ENCODE assay signal across 9 mouse cellular contexts in genomic region chr10:77146901-77147463, GRCm38 (mm10). TPM values are rescaled to one million over a fixed set of nuclear protein-coding genes. Genes with fewer than 3 reads are reported as not detected.
DNase-seq lines count a peak whose midpoint lies in the region; ATAC-seq and TF ChIP-seq lines count a peak whose summit lies in the region.
"Had no signal": no experiment of that assay in that cellular context is flagged by ENCODE, and none has a peak within 500 bp of the region (broad histone marks: within the 10 kb centered on the region; RNA-seq: fewer than 3 reads in every experiment).

No protein-coding gene starts in this region.

- WGBS in intestine, embryonic 15.5 days, result 65% methylated on average over 4 of the region's 4 CpGs
- WGBS in intestine, postnatal 0 days, result 65% methylated on average over 4 of the region's 4 CpGs
- WGBS in lung, postnatal 0 days, result 57% methylated on average over 4 of the region's 4 CpGs
- WGBS in cerebellum, adult 2 months, result 49% methylated on average over 4 of the region's 4 CpGs

- no peak for TF ChIP-seq POLR2A in cerebellum, adult 2 months (IDR thresholded peaks at IDR 0.05; ENCODE audit: borderline replicate concordance, insufficient read depth, low read length)

- H3K4me1 ChIP-seq in intestine, embryonic 15.5 days (replicated peaks), result peaks cover 21% of the 10 kb centered on the region
- H3K4me1 ChIP-seq in intestine, postnatal 0 days (replicated peaks; ENCODE audit: control insufficient read depth, insufficient read depth, low read length), result 0 out of 2 replicates have a peak, but pooled peaks cover 5% of the 10 kb centered on the region
- H3K4me1 ChIP-seq in lung, postnatal 0 days (ENCODE audit: insufficient read depth, low read depth, low read length), result peaks cover 4% of the 10 kb centered on the region; the same call in 1 of the 2 replicates
- H3K4me1 ChIP-seq in cerebellum, adult 2 months (ENCODE audit: control insufficient read depth, insufficient read depth, low read length), result no peaks in the 10 kb centered on the region

- no peak overlapping the region for H3K4me2 ChIP-seq in intestine, embryonic 15.5 days (replicated peaks)
- H3K4me2 ChIP-seq in intestine, postnatal 0 days (replicated peaks; ENCODE audit: low read depth), result no peak overlapping the region
- H3K4me2 ChIP-seq in lung, postnatal 0 days (replicated peaks; ENCODE audit: low read depth, low read length), result no peak overlapping the region

- no peaks in the 10 kb centered on the region for H3K9me3 ChIP-seq in intestine, embryonic 15.5 days
- no peaks in the 10 kb centered on the region for H3K9me3 ChIP-seq in intestine, postnatal 0 days (ENCODE audit: control insufficient read depth)
- H3K9me3 ChIP-seq in lung, postnatal 0 days (ENCODE audit: low read length), result no peaks in the 10 kb centered on the region
- H3K9me3 ChIP-seq: G1E had no signal

- peak; percentile 26 for ATAC-seq in intestine, embryonic 15.5 days
- no peak for ATAC-seq in intestine, postnatal 0 days
- ATAC-seq in lung, postnatal 0 days, result peak; percentile 34

- peak; percentile 73 for DNase-seq in adrenal gland, postnatal 14 days
- peak; percentile 90 for DNase-seq in kidney, adult 18-20 months
- peak; percentile 44 for DNase-seq in lung, postnatal 0 days (ENCODE audit: low spot score)
- no peak for DNase-seq in spleen, postnatal 36 days (ENCODE audit: low spot score in 2 of 2)
- no peak for DNase-seq in left cerebral cortex, adult 18-20 months (ENCODE audit: low spot score in 2 of 2)
- DNase-seq in cerebellum, adult 2 months, result no peak

- H3K27ac ChIP-seq in intestine, embryonic 15.5 days, result no peak overlapping the region
- no peak overlapping the region for H3K27ac ChIP-seq in intestine, postnatal 0 days (ENCODE audit: low read depth, low read length)
- H3K27ac ChIP-seq in lung, postnatal 0 days (ENCODE audit: low read length), result no peak overlapping the region
- no peak overlapping the region for H3K27ac ChIP-seq in cerebellum, adult 2 months (ENCODE audit: insufficient read depth, low read length)

- no peaks in the 10 kb centered on the region for H3K27me3 ChIP-seq in intestine, embryonic 15.5 days (replicated peaks)
- no peaks in the 10 kb centered on the region for H3K27me3 ChIP-seq in intestine, postnatal 0 days (replicated peaks; ENCODE audit: control insufficient read depth, insufficient read depth, low read length)
- no peaks in the 10 kb centered on the region for H3K27me3 ChIP-seq in lung, postnatal 0 days (replicated peaks; ENCODE audit: insufficient read depth, low read length)
- H3K27me3 ChIP-seq in cerebellum, adult 2 months (ENCODE audit: control insufficient read depth, insufficient read depth, low read length), result no peaks in the 10 kb centered on the region

- no peak for TF ChIP-seq CTCF in intestine, postnatal 0 days (IDR thresholded peaks at IDR 0.05; ENCODE audit: low read depth)
- no peak for TF ChIP-seq CTCF in lung, postnatal 0 days (IDR thresholded peaks at IDR 0.05)
- TF ChIP-seq CTCF in cerebellum, adult 2 months (IDR thresholded peaks at IDR 0.05; ENCODE audit: borderline replicate concordance, insufficient read depth, low read depth, low read length), result no peak

- TF ChIP-seq EP300 in lung, postnatal 0 days (IDR thresholded peaks at IDR 0.05), result no peak

- H3K36me3 ChIP-seq in intestine, embryonic 15.5 days, result no peaks in the 10 kb centered on the region
- no peaks in the 10 kb centered on the region for H3K36me3 ChIP-seq in intestine, postnatal 0 days (ENCODE audit: control insufficient read depth, insufficient read depth)
- no peaks in the 10 kb centered on the region for H3K36me3 ChIP-seq in lung, postnatal 0 days (ENCODE audit: insufficient read depth, low read length)

- H3K9ac ChIP-seq in intestine, embryonic 15.5 days, result no peak overlapping the region
- H3K9ac ChIP-seq in intestine, postnatal 0 days (ENCODE audit: low read depth, low read length), result no peak overlapping the region
- H3K9ac ChIP-seq in lung, postnatal 0 days (replicated peaks; ENCODE audit: low read depth), result no peak overlapping the region

- H3K4me3 ChIP-seq in intestine, embryonic 15.5 days (replicated peaks), result no peak overlapping the region
- no peak overlapping the region for H3K4me3 ChIP-seq in intestine, postnatal 0 days (ENCODE audit: low read depth, low read length)
- H3K4me3 ChIP-seq in lung, postnatal 0 days (ENCODE audit: low read depth, low read length), result no peak overlapping the region
- no peak overlapping the region for H3K4me3 ChIP-seq in cerebellum, adult 2 months (replicated peaks; ENCODE audit: insufficient read depth, low read depth, low read length)

RNA-seq across cellular contexts. Expression of gene Col18a1, which starts 19.4 kb away (rescaled TPM):
- 59.5 and 59.7 TPM in 2 replicates for polyA plus RNA-seq in intestine, embryonic 15.5 days (2015; fragmentation: Nextera tagmentation; extraction: Ambion mirVana)
- polyA plus RNA-seq in intestine, postnatal 0 days (2015; fragmentation: Nextera tagmentation; extraction: Ambion mirVana), result 34.9 and 35.2 TPM in 2 replicates
- total RNA-seq in adrenal gland, postnatal 14 days (2021), result 42.3 and 103 TPM in 2 replicates
- polyA plus RNA-seq in lung, postnatal 0 days (2015; fragmentation: Nextera tagmentation; extraction: Ambion mirVana), result 30.0 and 33.2 TPM in 2 replicates
- total RNA-seq in left cerebral cortex, adult 18-20 months (2021), result 1 to 10 TPM; 4.4 to 4.5 TPM
- 45.7 and 52.8 TPM in 2 replicates for polyA plus RNA-seq in cerebellum, adult 2 months (2012; rRNA removed)

Comparison
In these comparisons a context has a peak if more than half of its experiments do, and no peak if none do; other contexts are left out.
1. DNase-seq: peak in adrenal gland, postnatal 14 days (single experiment), kidney, adult 18-20 months (single experiment) and lung, postnatal 0 days (single experiment); none in spleen, postnatal 36 days (0 of 2), left cerebral cortex, adult 18-20 months (0 of 2) and cerebellum, adult 2 months (0 of 2).